Mouse (Mus musculus): ENCODE results near the gene Fam129b. TPM values are rescaled to one million over a fixed set of nuclear protein-coding genes. Genes with fewer than 3 reads are reported as not detected.
"Not testable (repeated sequence)": the region's sequence is repeated elsewhere in the genome, so short reads cannot be mapped to it uniquely, and the experiment has no call there.

The Fam129b gene
- total RNA-seq, 2 experiments from 2014 or later, result 24.4 to 31.4 TPM

DNA sequence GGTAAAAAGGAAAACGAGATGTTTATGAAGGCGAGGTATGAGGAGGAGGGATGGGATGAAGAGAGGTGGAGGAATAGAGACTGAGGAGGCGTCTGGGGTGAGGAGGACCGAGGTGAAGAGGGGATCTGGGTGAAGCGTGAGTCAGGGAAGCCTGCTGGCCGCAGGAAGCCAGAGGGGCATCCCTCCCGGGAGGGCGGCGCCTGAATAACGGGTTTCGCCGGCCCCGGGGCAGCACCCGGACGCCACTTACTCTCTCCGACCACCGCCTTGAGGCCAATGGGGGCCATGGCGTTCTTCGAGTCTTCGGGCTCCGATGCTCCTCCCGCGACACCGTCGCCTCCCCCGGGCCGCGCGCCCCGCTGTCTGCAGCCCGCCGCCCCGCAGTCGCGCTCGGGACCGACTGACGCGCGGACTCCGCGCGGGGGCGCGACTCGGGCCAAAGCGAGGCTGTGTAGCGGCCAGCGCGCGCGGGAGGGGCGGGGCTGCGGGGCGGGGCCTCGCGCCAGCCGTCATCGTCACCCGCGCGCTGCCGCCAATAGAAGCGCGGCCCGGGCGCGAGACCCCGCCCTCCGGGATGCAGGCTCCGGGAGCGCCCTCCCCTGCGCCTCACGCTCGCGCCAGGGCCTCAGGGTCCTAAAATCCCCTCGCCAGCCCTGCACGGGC is 29.0 kb upstream of the Fam129b start, which contains the start of gene Stxbp1:
Gene Stxbp1 (minus strand): TSS at position 441 of the 663 bp plus-strand sequence.
- TF ChIP-seq CTCF (IDR thresholded peaks at IDR 0.05), result no peak; the same call in 1 of the 2 replicates
- DNase-seq (ENCODE audit: extremely low spot score in 1 of 2, low spot score in 2 of 2), result peak; percentile 90 to 92
- intact Hi-C loops (cut with DNase I), result loop anchor here (2.0 kb wide), 1 partner anchor 30 kb away; no protein-coding TSS in a partner anchor
- Histone ChIP-seq H3K4me3 (peak within 1 kb of the TSS; percentile 99), H3K27ac (peak within 1 kb of the TSS; percentile 100)

DNA sequence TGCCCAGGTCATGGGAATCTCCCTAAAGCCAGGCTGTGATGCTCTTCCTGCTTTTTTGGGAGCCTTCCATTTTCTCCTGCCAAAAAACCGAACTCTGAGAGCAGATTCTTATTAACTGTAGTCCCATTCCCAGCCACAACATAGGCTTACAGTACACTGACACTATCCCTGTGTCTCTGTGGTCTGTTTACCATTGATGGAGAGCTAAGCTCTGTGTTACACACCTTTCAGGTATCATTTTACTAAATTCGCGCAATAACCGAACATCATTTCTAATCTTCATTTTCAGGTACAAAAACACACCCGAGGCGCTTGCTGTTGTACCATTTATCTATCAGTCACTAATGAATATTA is 28.5 kb upstream of the Fam129b start:
- Histone ChIP-seq H3K27ac (peak overlapping the region; percentile 58), H3K4me3 (peak overlapping the region; percentile 48)
- DNase-seq (ENCODE audit: extremely low spot score in 1 of 2, low spot score in 2 of 2), result no peak
- intact Hi-C loops (cut with DNase I), result loop anchor here (2.0 kb wide), 1 partner anchor 31 kb away; no protein-coding TSS in a partner anchor
- TF ChIP-seq CTCF (IDR thresholded peaks at IDR 0.05), result no peak

DNA sequence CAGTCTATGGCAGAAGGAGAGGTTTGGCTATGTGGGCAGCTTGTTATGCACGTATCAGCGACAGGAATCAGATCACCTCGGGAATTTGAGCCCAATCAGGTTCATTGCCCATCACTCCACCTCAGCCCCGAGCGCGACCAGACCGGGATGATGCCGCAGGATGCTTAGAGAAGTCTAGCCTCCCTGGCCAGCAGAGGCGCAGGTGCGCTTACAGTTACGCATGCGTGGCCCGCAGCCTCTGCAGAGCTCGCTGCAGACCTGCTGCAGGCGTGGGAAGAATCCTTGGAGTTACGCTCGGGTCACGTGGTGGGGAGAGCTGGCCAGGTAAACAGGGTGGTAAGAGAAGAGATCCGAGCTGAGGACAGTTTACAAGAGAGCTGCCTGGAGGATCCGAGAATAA is 23.8 kb upstream of the Fam129b start:
- peak overlapping the region; percentile 73 for H3K27ac ChIP-seq
- DNase-seq (ENCODE audit: extremely low spot score in 1 of 2, low spot score in 2 of 2), result peak; percentile 78 to 80
- H3K4me3 ChIP-seq, result peak overlapping the region; percentile 34
- intact Hi-C loops (cut with DNase I), result no loop called here
- TF ChIP-seq CTCF (IDR thresholded peaks at IDR 0.05), result peak; percentile 48

DNA sequence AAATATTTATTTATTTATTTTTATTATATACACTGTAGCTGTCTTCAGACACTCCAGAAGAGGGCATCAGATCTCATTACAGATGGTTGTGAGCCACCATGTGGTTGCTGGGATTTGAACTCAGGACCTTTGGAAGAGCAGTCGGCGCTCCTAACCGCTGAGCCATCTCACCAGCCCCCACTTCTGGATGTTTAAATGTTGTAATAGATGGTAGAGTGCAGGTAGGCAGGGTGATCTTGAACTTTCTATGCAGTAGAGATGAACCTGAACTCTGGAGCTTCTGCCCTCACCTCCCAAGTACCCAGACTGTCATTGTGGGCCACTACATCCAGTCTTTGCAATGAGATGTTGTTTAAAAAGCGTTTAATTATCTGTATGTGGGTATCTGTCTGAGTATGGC is 22.2 kb upstream of the Fam129b start:
- H3K4me3 ChIP-seq; DNase-seq (ENCODE audit: extremely low spot score in 1 of 2, low spot score in 2 of 2); intact Hi-C loops (cut with DNase I); H3K27ac ChIP-seq: not testable (repeated sequence)

DNA sequence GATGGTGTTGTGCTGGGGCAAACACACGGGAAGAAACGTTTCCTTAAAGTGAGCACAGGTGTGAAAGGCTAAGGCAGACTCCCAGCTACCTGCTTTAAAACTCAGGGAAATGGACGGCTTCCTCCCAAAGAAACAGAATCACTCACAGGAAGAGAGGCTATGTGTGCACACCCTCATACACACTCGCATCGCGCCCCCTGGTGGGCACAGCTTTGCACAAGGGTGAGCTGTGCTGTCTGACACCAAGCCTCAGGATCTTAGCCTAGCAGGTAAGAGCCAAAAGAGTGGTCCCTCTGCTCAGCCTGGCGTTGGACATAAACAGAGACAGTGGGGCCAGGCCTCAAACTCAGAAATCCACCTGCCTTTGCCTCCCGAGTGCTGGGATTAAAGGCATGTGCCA is 21.7 kb upstream of the Fam129b start:
- no peak overlapping the region for H3K27ac ChIP-seq
- DNase-seq (ENCODE audit: extremely low spot score in 1 of 2, low spot score in 2 of 2), result peak; percentile 83 to 90
- H3K4me3 ChIP-seq, result no peak overlapping the region
- intact Hi-C loops (cut with DNase I), result no loop called here
- TF ChIP-seq CTCF (IDR thresholded peaks at IDR 0.05), result peak; percentile 89

DNA sequence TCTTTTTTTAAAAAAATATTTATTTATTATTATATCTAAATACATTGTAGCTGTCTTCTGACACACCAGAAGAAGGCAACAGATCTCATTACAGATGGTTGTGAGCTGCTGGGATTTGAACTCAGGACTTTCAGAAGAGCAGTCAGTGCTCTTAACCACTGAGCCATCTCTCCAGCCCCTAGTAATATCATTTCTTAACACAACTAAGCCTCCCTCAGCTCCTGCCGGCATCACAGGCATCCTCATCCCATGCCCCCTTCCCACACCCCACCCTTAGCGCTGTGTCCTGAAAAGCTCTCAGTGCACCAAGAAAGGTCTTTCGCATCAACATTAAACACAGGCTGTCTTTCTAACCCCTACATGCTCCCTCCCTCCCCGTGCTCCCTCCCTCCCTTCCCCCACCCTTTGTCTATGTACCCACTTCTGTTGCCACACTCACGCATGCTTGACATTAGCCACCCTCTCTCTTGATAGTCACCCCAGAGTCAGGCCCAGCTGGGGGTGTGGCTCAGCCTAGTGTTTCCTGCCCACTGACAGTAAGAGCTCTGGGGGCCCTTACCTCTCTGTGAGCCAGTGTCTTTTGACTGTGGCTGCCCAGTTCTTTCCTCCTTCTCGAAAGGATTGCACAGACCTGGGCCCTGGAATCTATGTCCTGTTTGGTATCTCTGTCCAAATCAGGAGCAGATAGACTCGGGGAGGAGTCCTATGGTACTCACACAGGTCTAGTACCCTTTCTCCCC is 20.7 kb upstream of the Fam129b start:
- Histone ChIP-seq H3K4me3 (no peak overlapping the region), H3K27ac (no peak overlapping the region)
- TF ChIP-seq CTCF (IDR thresholded peaks at IDR 0.05), result no peak
- DNase-seq (ENCODE audit: extremely low spot score in 1 of 2, low spot score in 2 of 2), result no peak
- intact Hi-C loops (cut with DNase I), result no loop called here

DNA sequence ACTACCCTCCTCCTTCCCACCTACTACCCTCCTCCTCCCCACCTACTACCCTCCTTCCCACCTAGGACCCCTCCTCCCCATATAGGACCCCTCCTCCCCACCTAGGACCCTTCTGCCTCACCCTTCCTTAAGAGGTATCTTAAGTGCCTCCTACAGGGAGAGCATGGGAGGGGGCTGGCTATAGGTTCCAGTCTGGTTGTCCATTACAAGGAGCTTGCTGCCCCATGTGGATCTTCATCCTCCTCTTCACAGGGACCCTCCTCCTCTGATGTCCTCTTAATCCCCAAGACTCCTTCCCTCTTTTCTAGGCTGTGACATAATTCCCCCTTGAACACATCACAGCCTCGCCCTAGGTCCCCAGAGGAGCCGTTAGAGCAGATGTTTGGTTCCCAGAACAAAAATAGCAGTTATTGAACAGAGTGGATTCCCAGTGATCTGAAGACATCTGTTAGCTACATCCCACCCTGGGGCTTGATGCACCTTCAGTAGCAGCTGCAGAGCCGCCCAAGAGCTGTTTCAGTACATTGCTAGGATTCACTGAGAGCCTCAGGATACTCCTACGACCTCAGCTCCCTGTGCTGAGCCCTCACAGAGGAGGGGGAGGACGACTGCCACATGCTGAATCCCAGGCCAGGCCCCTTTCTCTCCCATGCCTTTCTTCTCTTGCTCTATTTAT is 20.0 kb upstream of the Fam129b start:
- peak overlapping the region; percentile 36; the same call in 1 of the 2 replicates for H3K27ac ChIP-seq
- no peak for DNase-seq (ENCODE audit: extremely low spot score in 1 of 2, low spot score in 2 of 2)
- no peak for TF ChIP-seq CTCF (IDR thresholded peaks at IDR 0.05)
- no peak overlapping the region for H3K4me3 ChIP-seq
- intact Hi-C loops (cut with DNase I), result no loop called here

DNA sequence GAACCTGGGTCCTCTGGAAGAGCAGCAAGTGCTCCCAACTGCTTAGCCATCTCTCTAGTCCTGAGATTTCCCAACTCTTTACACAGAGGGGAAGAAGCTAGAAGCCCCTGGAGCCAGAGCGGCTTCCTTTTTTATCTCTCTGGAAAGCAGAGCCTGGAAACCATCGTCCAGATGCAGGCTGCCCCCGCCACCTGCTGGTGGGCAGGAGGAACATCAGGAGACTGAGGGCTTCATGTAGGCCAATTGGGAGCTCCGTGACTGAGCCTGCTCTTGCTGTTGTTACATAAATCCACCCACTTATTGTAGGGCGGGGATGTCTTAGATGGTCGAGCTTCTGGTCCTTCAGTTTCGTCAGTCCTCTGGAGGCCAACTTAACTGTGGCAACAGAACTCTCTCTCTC is 18.3 kb upstream of the Fam129b start:
- intact Hi-C loops (cut with DNase I), result loop anchor here (1.0 kb wide), 1 partner anchor 78 kb away; no protein-coding TSS in a partner anchor
- Histone ChIP-seq H3K4me3 (no peak overlapping the region), H3K27ac (no peak overlapping the region)
- DNase-seq (ENCODE audit: extremely low spot score in 1 of 2, low spot score in 2 of 2), result peak; percentile 83 to 85
- TF ChIP-seq CTCF (IDR thresholded peaks at IDR 0.05), result peak; percentile 96

DNA sequence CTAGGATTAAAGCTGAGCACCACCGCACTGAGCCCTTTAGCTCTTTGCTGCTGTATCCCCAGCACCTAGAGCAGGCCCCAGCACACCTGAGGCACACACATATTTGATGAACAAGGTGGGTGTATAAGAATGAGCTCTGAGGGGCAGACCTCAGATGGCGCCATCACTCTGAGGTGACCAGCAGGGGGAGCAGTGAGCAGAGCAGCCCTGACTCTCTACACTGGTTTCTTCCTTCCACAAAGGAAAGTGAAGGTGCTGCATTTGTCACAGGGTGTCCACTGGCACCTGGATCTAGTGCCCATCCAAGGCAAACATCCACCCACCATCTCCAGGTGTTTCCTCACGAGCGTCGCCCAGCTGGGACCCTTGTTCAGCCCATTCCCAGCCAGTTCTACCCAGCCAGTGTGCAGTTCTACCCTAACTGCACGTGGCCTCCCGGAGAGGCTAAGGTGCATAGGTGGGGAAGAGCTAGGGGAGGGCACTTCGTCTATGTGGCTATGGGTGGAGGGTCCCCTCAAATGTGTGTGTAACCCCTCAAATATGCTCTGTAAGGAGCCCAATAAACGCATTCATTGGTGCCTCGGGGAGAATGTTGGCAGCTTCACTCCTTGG is 16.8 kb upstream of the Fam129b start:
- H3K4me3 ChIP-seq, result no peak overlapping the region
- intact Hi-C loops (cut with DNase I), result no loop called here
- no peak overlapping the region for H3K27ac ChIP-seq
- DNase-seq (ENCODE audit: extremely low spot score in 1 of 2, low spot score in 2 of 2), result peak in 1 of 2 experiments; percentile 54
- TF ChIP-seq CTCF (IDR thresholded peaks at IDR 0.05), result peak; percentile 90

DNA sequence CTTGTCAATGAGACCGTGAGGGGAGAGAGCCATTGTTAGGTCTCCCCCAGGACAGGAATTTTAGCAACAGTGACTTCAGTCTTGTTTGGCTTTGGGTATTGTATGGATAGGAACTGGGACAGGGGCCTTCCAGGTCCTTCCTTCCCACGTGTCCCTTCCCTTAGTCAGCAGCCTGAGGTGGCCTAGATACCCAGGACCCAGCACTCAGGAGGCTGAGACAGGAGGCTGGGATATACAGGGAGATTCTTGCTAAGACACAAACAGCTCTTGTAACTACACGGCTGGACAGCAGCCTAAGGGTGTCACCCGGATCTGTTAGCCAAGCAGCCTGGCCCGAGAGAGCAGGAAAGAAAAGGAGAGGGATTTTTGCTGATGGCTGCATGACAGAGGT is 16.3 kb upstream of the Fam129b start:
- no peak for DNase-seq (ENCODE audit: extremely low spot score in 1 of 2, low spot score in 2 of 2)
- H3K4me3 ChIP-seq, result no peak overlapping the region
- intact Hi-C loops (cut with DNase I), result no loop called here
- no peak for TF ChIP-seq CTCF (IDR thresholded peaks at IDR 0.05)
- H3K27ac ChIP-seq, result no peak overlapping the region

DNA sequence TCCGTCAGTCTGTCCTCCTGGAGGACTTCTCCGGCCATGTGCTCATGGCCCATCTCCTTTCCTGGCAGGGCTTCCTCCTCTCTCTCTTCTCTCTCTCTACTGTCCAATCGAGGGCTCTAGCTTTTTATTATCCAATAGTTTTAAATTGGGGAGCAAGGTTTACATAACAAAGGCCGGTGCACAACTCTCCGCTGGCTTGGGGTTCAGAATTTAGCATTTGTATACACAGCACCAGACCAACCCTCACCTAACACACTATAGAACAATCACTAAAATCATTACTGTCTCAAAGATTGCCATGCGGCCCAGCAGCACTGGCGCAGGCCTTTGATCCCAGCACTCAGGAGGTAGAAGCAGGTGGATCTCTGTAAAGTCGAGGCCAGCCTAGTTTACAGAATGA is 15.1 kb upstream of the Fam129b start:
- TF ChIP-seq CTCF (IDR thresholded peaks at IDR 0.05), result no peak
- H3K4me3 ChIP-seq, result no peak overlapping the region
- no peak overlapping the region for H3K27ac ChIP-seq
- intact Hi-C loops (cut with DNase I), result no loop called here
- no peak for DNase-seq (ENCODE audit: extremely low spot score in 1 of 2, low spot score in 2 of 2)

DNA sequence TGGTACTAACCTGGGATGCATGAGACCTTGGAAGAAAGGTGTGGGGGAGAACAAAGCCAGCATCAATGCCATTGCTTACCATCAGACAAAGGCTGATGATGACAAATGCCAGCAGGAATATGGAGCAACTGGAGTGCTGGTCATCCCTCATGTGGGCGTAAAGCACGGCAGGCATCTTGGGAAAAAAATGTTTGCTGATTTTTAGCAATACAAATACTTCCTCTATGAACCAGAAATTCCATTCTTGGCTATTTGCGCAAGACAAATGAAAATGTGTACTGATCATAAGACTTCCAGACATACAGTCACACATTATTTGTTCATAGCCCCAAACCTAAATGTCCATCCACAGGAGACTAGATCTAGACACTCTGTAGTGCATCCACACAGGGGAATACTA is 12.6 kb upstream of the Fam129b start:
- no peak for DNase-seq (ENCODE audit: extremely low spot score in 1 of 2, low spot score in 2 of 2)
- no peak for TF ChIP-seq CTCF (IDR thresholded peaks at IDR 0.05)
- Histone ChIP-seq H3K4me3 (no peak overlapping the region), H3K27ac (no peak overlapping the region)
- intact Hi-C loops (cut with DNase I), result no loop called here
